Mouse (Mus musculus): Measurements from ENCODE around the gene Dpep2nb.
"Not testable (repeated sequence)": the region's sequence is repeated elsewhere in the genome, so short reads cannot be mapped to it uniquely, and the experiment has no call there.

Dpep2nb gene

GRCm38 (mm10) chr8:106007135-106007534 is 1.4 kb upstream of the Dpep2nb start:
- intact Hi-C loops (cut with DNase I) = no loop called here

GRCm38 (mm10) chr8:106006413-106006812 is 638 bp upstream of the Dpep2nb start:
- intact Hi-C loops (cut with DNase I) = no loop called here

- intact Hi-C loops (cut with DNase I) = no loop called here
Observed at GRCm38 (mm10) chr8:106004538-106005207, 1.1 kb downstream of the Dpep2nb start.

GRCm38 (mm10) chr8:106001908-106002307 is 3.9 kb downstream of the Dpep2nb start:
- intact Hi-C loops (cut with DNase I) = no loop called here

- intact Hi-C loops (cut with DNase I) = no loop called here
Observed at GRCm38 (mm10) chr8:105998971-105999370, 6.8 kb downstream of the Dpep2nb start.

- intact Hi-C loops (cut with DNase I) = no loop called here
Observed at GRCm38 (mm10) chr8:105996359-105996758, 9.4 kb downstream of the Dpep2nb start.

GRCm38 (mm10) chr8:105993226-105993625 is 12.5 kb downstream of the Dpep2nb start:
- intact Hi-C loops (cut with DNase I) = no loop called here

- intact Hi-C loops (cut with DNase I) = no loop called here
Observed at GRCm38 (mm10) chr8:105992499-105992898, 13.3 kb downstream of the Dpep2nb start.

- intact Hi-C loops (cut with DNase I) = loop anchor here (1.0 kb wide), 1 partner anchor 31 kb away; no protein-coding TSS in a partner anchor
Observed at GRCm38 (mm10) chr8:105991546-105991945, 14.2 kb downstream of the Dpep2nb start.

GRCm38 (mm10) chr8:105990856-105991387 is 14.9 kb downstream of the Dpep2nb start, which contains the start of gene Dus2:
Gene Dus2 (plus strand): TSS chr8:105991337.
- intact Hi-C loops (cut with DNase I) = loop anchor here (1.0 kb wide), 1 partner anchor 31 kb away; no protein-coding TSS in a partner anchor

GRCm38 (mm10) chr8:105988546-105988945 is 17.2 kb downstream of the Dpep2nb start:
- intact Hi-C loops (cut with DNase I) = no loop called here

GRCm38 (mm10) chr8:105983406-105983805 is 22.4 kb downstream of the Dpep2nb start:
- intact Hi-C loops (cut with DNase I) = not testable (repeated sequence)

- intact Hi-C loops (cut with DNase I) = no loop called here
Observed at GRCm38 (mm10) chr8:105981146-105981545, 24.6 kb downstream of the Dpep2nb start.

GRCm38 (mm10) chr8:105979325-105979724 is 26.4 kb downstream of the Dpep2nb start, which contains the start of gene Dpep3:
Gene Dpep3 (minus strand): TSS chr8:105979429.
- intact Hi-C loops (cut with DNase I) = no loop called here

- intact Hi-C loops (cut with DNase I) = no loop called here
Observed at GRCm38 (mm10) chr8:105975363-105975762, 30.4 kb downstream of the Dpep2nb start.

- intact Hi-C loops (cut with DNase I) = no loop called here
Observed at GRCm38 (mm10) chr8:105971019-105971720, 34.6 kb downstream of the Dpep2nb start.

GRCm38 (mm10) chr8:105969367-105969766 is 36.4 kb downstream of the Dpep2nb start:
- intact Hi-C loops (cut with DNase I) = no loop called here

GRCm38 (mm10) chr8:105966692-105967311 is 39.0 kb downstream of the Dpep2nb start:
- intact Hi-C loops (cut with DNase I) = no loop called here

GRCm38 (mm10) chr8:105965905-105966341 is 39.9 kb downstream of the Dpep2nb start, which contains the start of gene Slc12a4:
Gene Slc12a4 (minus strand): TSS chr8:105966097.
- intact Hi-C loops (cut with DNase I) = no loop called here

- intact Hi-C loops (cut with DNase I) = no loop called here
Observed at GRCm38 (mm10) chr8:105965266-105965904, 40.4 kb downstream of the Dpep2nb start.

Data from adrenal gland (tissue).